Mouse (Mus musculus): ENCODE results near the gene Aldh2.
"Not testable (repeated sequence)": the region's sequence is repeated elsewhere in the genome, so short reads cannot be mapped to it uniquely, and the experiment has no call there.

The Aldh2 gene

GRCm38 (mm10) chr5:121593451-121594401, at the start of gene Aldh2:
Gene Aldh2, minus strand, starts transcription at chr5:121593824.
- DNase-seq (ENCODE audit: extremely low read depth, low read depth, low spot score): no peak

- no peak for DNase-seq (ENCODE audit: extremely low read depth, low read depth, low spot score)
Observed at GRCm38 (mm10) chr5:121639601-121640000, 46.0 kb upstream of the Aldh2 start.

- peak; percentile 87 for DNase-seq (ENCODE audit: extremely low read depth, low read depth, low spot score)
Observed at GRCm38 (mm10) chr5:121637296-121637695, 43.7 kb upstream of the Aldh2 start.

- DNase-seq (ENCODE audit: extremely low read depth, low read depth, low spot score): no peak
Observed at GRCm38 (mm10) chr5:121634668-121635067, 41.0 kb upstream of the Aldh2 start.

DNA sequence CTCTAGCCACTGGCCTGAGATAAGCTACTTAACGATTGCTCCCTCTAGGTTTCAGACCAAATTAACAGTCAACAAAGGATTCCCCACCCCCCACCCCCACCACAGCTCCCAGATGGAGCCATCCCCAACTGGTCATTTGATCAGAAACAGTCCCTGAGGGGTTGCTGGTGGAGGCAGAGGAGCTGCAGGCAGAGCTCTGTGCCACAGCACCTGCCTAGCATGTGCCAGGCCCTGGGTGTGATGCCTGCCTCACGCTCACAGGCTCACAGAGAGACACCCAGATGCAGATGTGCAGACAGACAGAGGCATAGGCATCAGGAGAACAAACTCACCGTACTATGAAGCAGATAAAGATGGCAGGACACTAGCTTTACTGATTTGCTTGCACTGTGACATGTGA, 39.2 kb upstream of the Aldh2 start:
- DNase-seq (ENCODE audit: extremely low read depth, low read depth, low spot score): no peak

DNA sequence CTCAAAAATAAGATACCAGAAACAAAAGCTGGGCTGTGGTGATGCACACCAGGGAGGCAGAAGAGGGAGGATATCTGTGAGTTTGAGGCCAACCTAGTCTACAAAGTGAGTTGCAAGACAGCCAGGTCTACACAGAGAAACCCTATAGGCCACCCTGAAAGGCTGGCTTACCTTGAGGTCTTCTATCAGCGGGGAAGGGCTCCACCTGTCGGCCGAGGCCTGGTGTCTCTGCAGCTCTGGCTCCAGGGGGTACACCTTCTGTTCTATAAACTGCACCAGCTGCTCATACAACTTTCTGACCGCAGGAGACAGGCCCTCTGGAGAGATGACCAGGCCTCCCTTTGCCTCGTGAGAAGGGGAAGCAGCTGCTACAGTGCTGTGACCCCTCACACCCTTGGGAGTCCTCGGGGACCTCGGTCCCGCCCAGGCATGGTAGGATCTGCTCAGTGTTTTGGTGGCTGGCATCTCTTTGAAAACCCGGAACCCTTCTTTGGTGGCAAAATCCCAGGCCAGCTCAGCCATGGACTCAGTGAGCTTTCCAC, 37.6 kb upstream of the Aldh2 start:
- not testable (repeated sequence) for DNase-seq (ENCODE audit: extremely low read depth, low read depth, low spot score)

DNA sequence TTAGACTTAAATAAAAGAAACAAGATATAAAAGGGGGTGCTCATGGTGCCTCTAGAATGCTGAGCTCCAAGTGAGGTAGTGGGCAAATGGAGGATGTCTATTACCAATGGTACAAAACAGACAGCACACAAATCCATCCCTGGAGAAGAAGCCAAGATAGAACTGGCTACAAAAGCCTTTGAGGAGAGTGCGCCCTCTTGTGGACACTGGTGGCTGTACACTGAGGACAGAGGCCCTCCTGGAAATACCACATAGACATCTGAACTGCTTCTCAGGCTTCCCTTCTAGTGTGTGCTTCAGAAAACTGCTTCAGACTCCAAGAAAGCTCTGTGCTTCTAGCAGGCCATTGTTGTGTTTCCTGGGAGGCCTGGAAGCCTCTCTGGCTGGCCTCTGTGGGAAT, 34.2 kb upstream of the Aldh2 start:
- no peak for DNase-seq (ENCODE audit: extremely low read depth, low read depth, low spot score)

DNA sequence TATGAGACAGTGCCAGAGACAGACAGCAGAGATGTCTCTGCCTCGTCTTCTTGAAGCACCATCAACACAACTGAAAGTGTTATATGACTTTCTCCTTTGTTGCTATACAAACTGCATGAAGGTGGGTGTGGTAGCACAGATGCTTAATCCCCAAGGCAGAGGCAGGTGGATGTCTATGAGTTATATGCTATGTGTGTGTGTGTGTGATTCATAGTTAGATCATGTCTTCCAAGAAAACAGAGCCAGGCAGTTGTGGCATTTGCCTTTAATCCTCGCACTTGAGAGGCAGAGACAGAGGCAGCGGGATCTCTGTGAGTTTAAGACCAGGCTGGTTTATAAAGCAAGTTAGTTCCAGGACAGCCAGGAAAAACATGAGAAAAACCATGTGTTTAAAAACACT, 29.6 kb upstream of the Aldh2 start:
- no peak for DNase-seq (ENCODE audit: extremely low read depth, low read depth, low spot score)

GRCm38 (mm10) chr5:121621102-121621501, 27.5 kb upstream of the Aldh2 start:
- DNase-seq (ENCODE audit: extremely low read depth, low read depth, low spot score): no peak

GRCm38 (mm10) chr5:121618592-121619513, 25.2 kb upstream of the Aldh2 start, which contains the start of gene Acad12:
Gene Acad12, minus strand, starts transcription at chr5:121618938.
- no peak for DNase-seq (ENCODE audit: extremely low read depth, low read depth, low spot score)

DNA sequence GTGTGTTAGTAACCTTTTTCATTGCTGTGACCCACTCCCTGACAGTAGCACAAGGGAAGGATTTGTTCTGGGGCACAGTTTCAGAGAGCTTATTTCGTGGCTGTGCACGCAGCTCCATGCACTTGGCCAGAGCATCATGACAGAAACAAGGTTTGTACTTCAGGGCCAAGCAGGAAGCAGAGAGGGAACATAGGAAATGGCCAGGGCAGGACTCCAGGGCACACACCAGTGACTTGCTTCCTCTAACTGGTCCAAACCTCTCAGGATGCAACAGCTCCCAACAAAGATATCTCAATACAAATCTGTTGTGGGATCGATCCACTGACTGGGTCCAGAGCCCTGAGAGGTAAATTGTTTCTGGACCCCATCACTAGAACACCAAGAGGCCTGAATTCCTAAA, 21.3 kb upstream of the Aldh2 start:
- DNase-seq (ENCODE audit: extremely low read depth, low read depth, low spot score): not testable (repeated sequence)

DNA sequence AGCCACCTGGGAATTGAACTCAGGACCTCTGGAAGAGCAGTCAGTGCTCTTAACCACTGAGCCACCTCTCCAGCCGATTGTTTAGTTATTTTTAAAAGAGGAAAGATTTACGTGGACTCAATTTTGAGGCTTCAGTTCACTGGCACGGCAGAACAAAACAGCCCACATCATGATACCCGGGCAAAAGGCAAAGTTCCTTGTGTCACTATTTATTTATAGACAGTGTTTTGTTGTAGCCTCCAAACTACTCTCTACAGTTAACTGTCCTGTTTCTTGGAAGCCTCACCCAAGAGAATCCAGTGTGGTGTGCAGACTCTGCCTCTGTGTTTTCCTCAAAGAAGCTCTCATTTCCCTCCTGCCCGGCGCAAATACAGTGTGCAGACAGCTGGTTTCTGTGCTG, 18.4 kb upstream of the Aldh2 start:
- no peak for DNase-seq (ENCODE audit: extremely low read depth, low read depth, low spot score)

DNA sequence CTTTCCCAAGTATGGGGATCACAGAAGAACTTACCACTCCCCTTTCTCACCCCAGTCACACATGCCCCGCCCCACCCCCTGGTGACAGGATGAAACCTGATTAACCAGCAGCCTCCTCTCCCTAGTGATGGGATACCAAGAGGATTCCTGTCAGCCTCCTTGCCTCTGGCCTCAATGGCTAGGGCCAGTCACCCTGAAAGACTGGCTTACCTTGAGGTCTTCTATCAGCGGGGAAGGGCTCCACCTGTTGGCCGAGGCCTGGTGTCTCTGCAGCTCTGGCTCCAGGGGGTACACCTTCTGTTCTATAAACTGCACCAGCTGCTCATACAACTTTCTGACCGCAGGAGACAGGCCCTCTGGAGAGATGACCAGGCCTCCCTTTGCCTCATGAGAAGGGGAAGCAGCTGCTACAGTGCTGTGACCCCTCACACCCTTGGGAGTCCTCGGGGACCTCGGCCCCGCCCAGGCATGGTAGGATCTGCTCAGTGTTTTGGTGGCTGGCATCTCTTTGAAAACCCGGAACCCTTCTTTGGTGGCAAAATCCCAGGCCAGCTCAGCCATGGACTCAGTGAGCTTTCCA, 16.0 kb upstream of the Aldh2 start:
- DNase-seq (ENCODE audit: extremely low read depth, low read depth, low spot score): not testable (repeated sequence)

DNA sequence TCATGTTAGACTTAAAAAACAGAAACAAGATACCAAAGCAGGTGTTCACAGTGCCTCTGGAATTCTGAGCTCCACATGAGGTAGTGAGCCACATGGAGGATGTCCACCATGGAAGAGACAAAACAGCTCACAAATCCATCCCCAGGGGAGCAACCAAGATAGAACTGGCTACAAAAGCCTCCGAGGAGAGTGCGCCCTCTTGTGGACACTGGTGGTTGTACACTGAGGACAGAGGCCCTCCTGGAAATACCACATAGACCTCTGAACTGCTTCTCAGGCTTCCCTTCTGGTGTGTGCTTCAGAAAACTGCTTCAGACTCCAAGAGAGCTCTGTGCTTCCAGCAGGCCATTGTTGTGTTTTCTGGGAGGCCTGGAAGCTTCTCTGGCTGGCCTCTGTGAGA, 12.5 kb upstream of the Aldh2 start:
- DNase-seq (ENCODE audit: extremely low read depth, low read depth, low spot score): no peak

GRCm38 (mm10) chr5:121603815-121604214, 10.2 kb upstream of the Aldh2 start:
- not testable (repeated sequence) for DNase-seq (ENCODE audit: extremely low read depth, low read depth, low spot score)

- DNase-seq (ENCODE audit: extremely low read depth, low read depth, low spot score): no peak
Observed at GRCm38 (mm10) chr5:121601547-121602299, 8.1 kb upstream of the Aldh2 start.

- no peak for DNase-seq (ENCODE audit: extremely low read depth, low read depth, low spot score)
Observed at GRCm38 (mm10) chr5:121598871-121599610, 5.4 kb upstream of the Aldh2 start.

DNA sequence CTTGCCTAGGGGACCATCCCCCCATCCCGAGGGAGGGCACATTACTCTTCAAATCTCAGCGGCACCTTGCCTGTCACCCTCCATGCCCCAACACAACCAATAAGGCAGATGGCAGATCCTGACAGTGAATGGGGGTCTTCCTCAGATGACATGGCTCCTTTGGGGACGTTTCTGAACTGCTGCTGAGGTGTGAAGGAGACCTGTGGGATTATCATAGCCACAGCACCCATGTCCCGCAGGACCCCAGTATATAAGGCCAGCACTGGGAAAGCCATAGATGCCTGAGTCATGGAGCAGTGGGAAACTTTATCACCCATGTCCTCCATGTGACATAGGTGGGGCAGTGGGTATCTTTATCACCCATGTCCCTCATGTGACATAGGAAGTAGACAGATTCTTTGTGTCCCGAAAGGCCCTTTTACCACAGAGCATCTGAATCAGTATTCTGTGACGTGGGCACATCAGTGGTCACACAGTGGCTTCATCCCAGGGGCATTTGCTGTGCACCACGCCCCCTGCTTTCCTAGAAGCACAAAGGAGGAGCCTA, 4.4 kb upstream of the Aldh2 start:
- DNase-seq (ENCODE audit: extremely low read depth, low read depth, low spot score): no peak

DNA sequence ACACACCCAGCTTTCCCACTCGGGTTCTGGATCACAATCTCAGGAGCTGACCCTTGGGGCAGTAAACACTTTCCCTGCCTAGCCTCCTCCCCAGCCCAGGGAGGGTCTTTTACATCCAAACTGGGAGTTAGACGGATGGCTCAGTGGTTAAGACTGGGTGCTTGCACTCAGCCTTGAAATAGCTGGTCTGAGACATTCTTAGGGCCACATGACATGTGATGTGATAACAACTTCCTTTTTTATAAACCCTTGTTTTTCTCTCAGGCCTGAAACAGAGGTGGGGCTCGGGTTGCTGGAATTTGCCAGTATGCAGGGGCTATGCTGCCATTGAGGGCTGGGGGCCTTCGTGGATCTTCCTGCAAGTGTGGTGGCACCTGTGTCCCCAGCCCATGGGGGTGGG, 3.7 kb upstream of the Aldh2 start:
- DNase-seq (ENCODE audit: extremely low read depth, low read depth, low spot score): no peak

Measured in fat pad, adult 2 months (tissue).